Mouse (Mus musculus) bone marrow, adult 2 months (tissue): Measurements from ENCODE around the gene Col20a1.

Source experiments
- CTCF ChIP-seq: fragments of 200-500 bp; IDR thresholded peaks from 2 replicates; pipeline ENCODE4 v1.5.1; 2011; ENCODE audit warnings: low read length, control low read depth; ENCODE audit not compliant: control insufficient read depth, insufficient read depth
- POLR2A ChIP-seq: fragments of 200-500 bp; IDR thresholded peaks from 2 replicates; pipeline ENCODE4 v1.6.1; 2011; ENCODE audit warnings: low read depth, mild to moderate bottlenecking, control low read depth, low read length, borderline replicate concordance; ENCODE audit not compliant: control insufficient read depth

DNA sequence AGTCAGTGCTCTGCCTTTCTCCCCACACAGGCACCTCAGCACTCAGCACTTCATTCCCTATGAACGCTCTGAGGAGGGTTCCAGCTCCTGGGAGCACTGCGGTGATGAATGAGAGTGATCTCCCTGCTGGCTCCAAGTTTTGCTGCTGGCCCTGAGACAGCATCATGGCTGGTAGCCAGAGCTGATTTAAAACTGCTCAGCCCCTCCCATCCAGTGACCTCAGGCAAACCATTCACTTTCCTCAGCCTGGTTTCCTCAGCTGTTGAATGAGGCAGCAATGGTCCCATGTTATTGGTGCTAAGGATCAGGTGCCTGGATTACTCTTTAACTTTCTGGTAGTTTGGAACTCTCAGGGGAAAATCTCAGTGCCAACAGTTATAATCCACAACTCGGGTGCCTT, 57.1 kb downstream of the Col20a1 start, which contains the start of gene Chrna4:
- TF ChIP-seq CTCF (no peak), POLR2A (no peak)
